Mouse (Mus musculus) midbrain, embryonic 16.5 days (tissue): Measurements from ENCODE around the gene Fntb. TPM values are rescaled to one million over a fixed set of nuclear protein-coding genes. Genes with fewer than 3 reads are reported as not detected.

Experiments
- polyA plus RNA-seq: library from polyadenylated mRNA; unstranded; fragments of >200 nt; fragmentation: Nextera tagmentation; extraction: Ambion mirVana; gene quantifications from 2 replicates; pipeline ENCODE4 v1.2.1, GENCODE M21; 2015

Gene Fntb
- polyA plus RNA-seq, 1 experiment from 2014 or later, result 42.9 TPM

Other genes starting within 250 kb of the Fntb start
- gene Plekhg3, start 234.7 kb upstream of the Fntb start, polyA plus RNA-seq, result 0.93 and 1.3 TPM in 2 replicates
- 4.1 and 5.1 TPM in 2 replicates for gene Sptb, start 55.0 kb upstream of the Fntb start, polyA plus RNA-seq
- 108 and 118 TPM in 2 replicates for gene Churc1, start 51 bp upstream of the Fntb start, polyA plus RNA-seq
- gene Gpx2, start 30.0 kb downstream of the Fntb start, polyA plus RNA-seq, result 0.11 TPM in 1 of 2 replicates, not detected in the other
- gene Rab15, start 57.3 kb downstream of the Fntb start, polyA plus RNA-seq, result 52.1 and 53.8 TPM in 2 replicates
- 18.4 and 21.7 TPM in 2 replicates for gene Max, start 196.6 kb downstream of the Fntb start, polyA plus RNA-seq